Mouse (Mus musculus): ENCODE results near the gene Eif4e2. TPM values are rescaled to one million over a fixed set of nuclear protein-coding genes. Genes with fewer than 3 reads are reported as not detected.

The Eif4e2 gene
- 24.5 TPM for polyA plus RNA-seq (2014; fragmentation: Illumina TruSeq; extraction: RNeasy Lipid Tissue Mini Kit (QIAGEN cat#74804); ENCODE audit: low replicate concordance)

GRCm38 (mm10) chr1:87213735-87214704 lies at the start of gene Eif4e2:
TSS of gene Eif4e2 (plus strand) at chr1:87213914.

GRCm38 (mm10) chr1:87183013-87183412 lies 30.7 kb upstream of the Eif4e2 start, which contains the start of gene Prss56:
TSS of gene Prss56 (plus strand) at chr1:87183313.

GRCm38 (mm10) chr1:87190429-87190828 lies 23.3 kb upstream of the Eif4e2 start, which contains the start of gene Chrnd:
TSS of gene Chrnd (plus strand) at chr1:87190607.

GRCm38 (mm10) chr1:87204465-87204864 lies 9.2 kb upstream of the Eif4e2 start, which contains the start of gene Chrng:
TSS of gene Chrng (plus strand) at chr1:87204657.

GRCm38 (mm10) chr1:87264134-87265006 lies 50.7 kb downstream of the Eif4e2 start, which contains the start of gene Efhd1:
TSS of gene Efhd1 (plus strand) at chr1:87264363.

Other genes with a start within 250 kb of the Eif4e2 start
- gene Alppl2, start 124.0 kb upstream of the Eif4e2 start, polyA plus RNA-seq (2014; fragmentation: Illumina TruSeq; extraction: RNeasy Lipid Tissue Mini Kit (QIAGEN cat#74804); ENCODE audit: low replicate concordance), result 0.56 TPM
- gene Alpi, start 112.3 kb upstream of the Eif4e2 start, polyA plus RNA-seq (2014; fragmentation: Illumina TruSeq; extraction: RNeasy Lipid Tissue Mini Kit (QIAGEN cat#74804); ENCODE audit: low replicate concordance), result 161 TPM
- 179 TPM for gene Akp3, start 88.9 kb upstream of the Eif4e2 start, polyA plus RNA-seq (2014; fragmentation: Illumina TruSeq; extraction: RNeasy Lipid Tissue Mini Kit (QIAGEN cat#74804); ENCODE audit: low replicate concordance)
- not detected for gene Ecel1, start 57.4 kb upstream of the Eif4e2 start, polyA plus RNA-seq (2014; fragmentation: Illumina TruSeq; extraction: RNeasy Lipid Tissue Mini Kit (QIAGEN cat#74804); ENCODE audit: low replicate concordance)
- not detected for gene Prss56, start 30.6 kb upstream of the Eif4e2 start, polyA plus RNA-seq (2014; fragmentation: Illumina TruSeq; extraction: RNeasy Lipid Tissue Mini Kit (QIAGEN cat#74804); ENCODE audit: low replicate concordance)
- not detected for gene Chrnd, start 23.3 kb upstream of the Eif4e2 start, polyA plus RNA-seq (2014; fragmentation: Illumina TruSeq; extraction: RNeasy Lipid Tissue Mini Kit (QIAGEN cat#74804); ENCODE audit: low replicate concordance)
- gene Chrng, start 9.3 kb upstream of the Eif4e2 start, polyA plus RNA-seq (2014; fragmentation: Illumina TruSeq; extraction: RNeasy Lipid Tissue Mini Kit (QIAGEN cat#74804); ENCODE audit: low replicate concordance), result not detected
- 2.2 TPM for gene Efhd1, start 50.4 kb downstream of the Eif4e2 start, polyA plus RNA-seq (2014; fragmentation: Illumina TruSeq; extraction: RNeasy Lipid Tissue Mini Kit (QIAGEN cat#74804); ENCODE audit: low replicate concordance)
- 76.6 TPM for gene Gigyf2, start 113.1 kb downstream of the Eif4e2 start, polyA plus RNA-seq (2014; fragmentation: Illumina TruSeq; extraction: RNeasy Lipid Tissue Mini Kit (QIAGEN cat#74804); ENCODE audit: low replicate concordance)
- 0.56 TPM for gene Kcnj13, start 180.8 kb downstream of the Eif4e2 start, polyA plus RNA-seq (2014; fragmentation: Illumina TruSeq; extraction: RNeasy Lipid Tissue Mini Kit (QIAGEN cat#74804); ENCODE audit: low replicate concordance)

All from small intestine, adult 10 weeks (tissue).